Mouse (Mus musculus) limb, embryonic 11.5 days (tissue): ENCODE measurements around the gene Hist1h1t. TPM values are rescaled to one million over a fixed set of nuclear protein-coding genes. Genes with fewer than 3 reads are reported as not detected.
A peak's percentile ranks its signal among the peaks of the same experiment; 100 is the strongest.
"Not testable (repeated sequence)": the region's sequence is repeated elsewhere in the genome, so short reads cannot be mapped to it uniquely, and the experiment has no call there.

Source experiments
- ATAC-seq: fragments of 200-750 bp; cut with Nextera tagmentation; 2 replicates; pipeline ENCODE4 v1.8.0; 2017; ENCODE audit warnings: low read depth; ENCODE audit not compliant: insufficient number of reproducible peaks, low FRiP score, low TSS enrichment
- DNase-seq: peaks from one replicate; pipeline ENCODE4 v3.0.0-alpha.2; 2015; ENCODE audit warnings: low spot score
- H3K27ac ChIP-seq: fragments of 300-500 bp; sonication (generic); replicated peaks from 2 replicates; pipeline ENCODE4 v1.5.1; 2014; ENCODE audit warnings: low read depth, mild to moderate bottlenecking, low read length
- H3K27me3 ChIP-seq: fragments of 300-500 bp; sonication (generic); 2 replicates; pipeline ENCODE4 v1.6.1; 2014; ENCODE audit warnings: mild to moderate bottlenecking, low read length, mixed read lengths; ENCODE audit not compliant: control insufficient read depth, insufficient read depth
- H3K36me3 ChIP-seq: fragments of 300-500 bp; sonication (generic); 2 replicates; pipeline ENCODE4 v1.6.1; 2014; ENCODE audit warnings: mild to moderate bottlenecking, low read length, moderate library complexity, mixed read lengths; ENCODE audit not compliant: control insufficient read depth, insufficient read depth
- H3K4me1 ChIP-seq: fragments of 300-500 bp; sonication (generic); 2 replicates; pipeline ENCODE4 v1.6.1; 2014; ENCODE audit warnings: low read length, mixed read lengths; ENCODE audit not compliant: control insufficient read depth, insufficient read depth
- H3K4me2 ChIP-seq: fragments of 300-500 bp; sonication (generic); 2 replicates; pipeline ENCODE4 v1.6.1; 2014; ENCODE audit warnings: low read depth, mild to moderate bottlenecking, moderate library complexity; ENCODE audit not compliant: severe bottlenecking
- H3K4me3 ChIP-seq: fragments of 300-500 bp; sonication (generic); 2 replicates; pipeline ENCODE4 v1.5.1; 2014; ENCODE audit warnings: low read depth, low read length
- H3K9ac ChIP-seq: fragments of 300-500 bp; sonication (generic); 2 replicates; pipeline ENCODE4 v1.6.1; 2014; ENCODE audit warnings: mild to moderate bottlenecking, low read length
- H3K9me3 ChIP-seq: fragments of 300-500 bp; sonication (generic); 2 replicates; pipeline ENCODE4 v1.6.1; 2016; ENCODE audit warnings: low read length; ENCODE audit not compliant: control insufficient read depth
- WGBS: fragments of 180-500 bp; shearing (Covaris S2); extraction: QIAGEN DNeasy Blood & Tissue Kit; methylation state at CpG from one replicate; pipeline ENCODE4 v1.1.7; 2014; 5-methylcytosine and 5-hydroxymethylcytosine counted together
- polyA plus RNA-seq: library from polyadenylated mRNA; unstranded; fragments of >200 nt; fragmentation: Nextera tagmentation; extraction: Ambion mirVana; gene quantifications from 2 replicates; pipeline ENCODE4 v1.2.1, GENCODE M21; 2014

The Hist1h1t gene
- polyA plus RNA-seq: 0.28 TPM in 1 of 2 replicates, not detected in the other

DNA sequence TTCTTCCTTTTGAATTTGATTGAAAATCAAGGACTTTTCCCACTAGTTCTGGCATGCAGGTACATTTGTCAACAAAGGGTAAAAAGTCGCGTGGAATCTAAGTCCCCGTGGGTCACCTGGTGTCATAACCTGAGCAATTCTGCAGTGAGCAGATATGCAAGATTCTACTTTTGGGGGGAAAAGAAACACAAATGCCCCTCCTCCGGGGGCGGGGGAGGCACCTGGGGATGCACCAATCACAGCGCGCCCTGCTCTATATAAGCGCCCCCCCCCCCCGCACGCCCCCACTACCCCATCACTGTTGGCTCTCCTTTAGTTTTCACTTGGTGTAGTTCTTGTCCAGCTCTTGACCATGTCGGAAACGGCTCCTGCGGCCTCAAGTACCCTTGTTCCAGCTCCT, at the start of gene Hist1h1t:
Gene Hist1h1t, plus strand, starts transcription at position 301 of the 400 bp plus-strand sequence.
- H3K4me3 ChIP-seq: no peak within 1 kb of the TSS
- ATAC-seq (no peak), DNase-seq (no peak)
- no peaks in the 10 kb centered on the region for H3K27me3 ChIP-seq
- peak within 1 kb of the TSS; percentile 34; the same call in 1 of the 2 replicates for H3K9ac ChIP-seq
- no peaks in the 10 kb centered on the region for H3K4me1 ChIP-seq
- 45% methylated on average over 13 of the region's 13 CpGs for WGBS
- H3K9me3 ChIP-seq: no peaks in the 10 kb centered on the region
- H3K27ac ChIP-seq: peak within 1 kb of the TSS; percentile 45
- H3K4me2 ChIP-seq: peak within 1 kb of the TSS; percentile 7; the same call in 1 of the 2 replicates
- H3K36me3 ChIP-seq: no peaks in the 10 kb centered on the region

DNA sequence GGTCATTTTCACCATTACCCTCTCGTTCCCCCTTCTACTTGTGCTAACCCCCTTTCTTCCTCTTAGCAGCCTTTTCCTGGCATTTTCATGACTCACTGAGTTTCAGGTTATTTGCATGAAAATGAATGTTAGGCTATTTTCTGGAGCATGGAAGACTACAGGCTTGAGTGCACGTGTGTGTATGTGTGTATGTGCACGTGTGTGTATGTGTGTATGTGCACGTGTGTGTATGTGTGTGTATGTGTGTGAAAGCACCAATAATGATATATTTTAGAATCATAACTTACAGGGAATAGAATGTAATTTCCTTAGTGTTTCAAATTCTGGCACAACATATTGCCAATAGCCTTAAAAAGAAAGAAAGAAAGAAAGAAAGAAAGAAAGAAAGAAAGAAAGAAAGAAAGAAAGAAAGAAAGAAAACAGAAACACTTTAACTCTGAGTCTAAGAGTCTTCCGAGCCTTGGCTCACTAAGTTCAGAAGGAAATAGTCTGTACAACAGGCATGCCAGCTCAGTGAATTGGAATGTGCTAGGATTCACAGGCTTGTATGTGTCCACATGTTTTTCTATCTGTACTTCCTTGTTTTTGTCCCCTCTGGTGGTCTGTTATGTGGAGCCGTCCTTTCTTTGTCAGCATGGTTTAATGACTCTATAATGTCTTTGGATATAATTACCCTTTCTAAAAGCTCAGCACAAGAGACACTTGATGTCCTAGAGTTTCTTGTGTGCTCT, 35.8 kb upstream of the Hist1h1t start:
- Histone ChIP-seq H3K9ac (no peak overlapping the region), H3K27ac (no peak overlapping the region), H3K9me3 (no peaks in the 10 kb centered on the region), H3K4me2 (no peak overlapping the region), H3K36me3 (no peaks in the 10 kb centered on the region), H3K4me3 (no peak overlapping the region), H3K4me1 (no peaks in the 10 kb centered on the region), H3K27me3 (no peaks in the 10 kb centered on the region)
- WGBS: 78% methylated on average over 6 of the region's 6 CpGs
- DNase-seq (peak; percentile 4), ATAC-seq (no peak)

DNA sequence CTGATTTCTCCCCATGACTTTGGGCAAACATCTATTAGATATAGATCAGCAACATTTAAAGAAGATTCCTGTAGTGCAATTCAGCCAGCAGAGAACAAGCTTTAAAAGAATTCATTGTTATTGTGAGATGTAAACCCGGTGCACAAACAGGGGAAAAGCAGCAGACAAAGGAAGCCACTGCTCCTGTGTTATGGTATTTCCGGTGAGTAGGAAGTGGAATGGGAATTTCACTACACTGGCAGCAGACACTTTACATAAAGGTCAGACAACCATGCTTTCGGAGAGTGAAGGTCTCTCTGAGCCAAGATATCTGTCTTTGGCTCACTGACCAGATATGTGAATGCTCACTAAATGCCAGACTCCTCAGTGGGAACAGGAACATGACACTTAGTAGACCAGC, 33.1 kb upstream of the Hist1h1t start:
- H3K27me3 ChIP-seq: no peaks in the 10 kb centered on the region
- no peaks in the 10 kb centered on the region for H3K9me3 ChIP-seq
- H3K4me1 ChIP-seq: no peaks in the 10 kb centered on the region
- peak; percentile 7 for DNase-seq
- no peaks in the 10 kb centered on the region for H3K36me3 ChIP-seq
- 93% methylated on average over 3 of the region's 3 CpGs for WGBS
- no peak overlapping the region for H3K4me2 ChIP-seq
- H3K27ac ChIP-seq: no peak overlapping the region
- no peak for ATAC-seq
- H3K9ac ChIP-seq: no peak overlapping the region
- no peak overlapping the region for H3K4me3 ChIP-seq

DNA sequence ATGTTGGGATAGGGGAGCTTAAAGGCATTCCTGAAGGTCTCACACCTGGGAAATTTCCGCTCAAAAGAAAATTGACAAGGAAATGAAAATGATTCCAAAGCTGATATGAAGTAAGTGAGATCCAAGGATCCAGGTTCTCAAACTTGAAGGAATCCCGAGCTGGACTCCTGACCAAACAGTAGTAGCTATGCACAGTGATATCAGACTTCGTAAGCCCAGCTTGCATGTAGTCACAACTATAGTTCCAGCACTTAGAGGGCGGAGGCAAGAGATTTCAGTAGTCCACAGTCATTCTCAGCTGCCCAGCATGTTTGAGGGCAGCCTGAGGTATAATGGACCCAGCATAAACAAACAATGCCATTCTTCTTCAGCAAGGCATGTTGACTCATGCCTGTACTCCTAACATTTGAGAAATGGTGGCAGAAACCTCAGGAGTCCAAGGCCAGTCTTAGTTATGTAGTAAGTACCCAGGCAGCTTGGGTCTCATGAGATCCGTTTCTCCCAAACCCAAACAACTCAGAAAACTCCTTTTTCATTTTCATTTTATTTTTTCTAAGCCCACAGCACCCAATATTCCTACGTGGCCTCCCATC, 13.5 kb upstream of the Hist1h1t start:
- H3K9ac ChIP-seq: no peak overlapping the region
- WGBS: 86% methylated on average over 6 of the region's 6 CpGs
- no peaks in the 10 kb centered on the region for H3K27me3 ChIP-seq
- H3K36me3 ChIP-seq: no peaks in the 10 kb centered on the region
- no peak overlapping the region for H3K4me3 ChIP-seq
- ATAC-seq: no peak
- no peaks in the 10 kb centered on the region for H3K9me3 ChIP-seq
- peak; percentile 21 for DNase-seq
- peak overlapping the region; percentile 50; the same call in 1 of the 2 replicates for H3K4me2 ChIP-seq
- H3K27ac ChIP-seq: no peak overlapping the region
- H3K4me1 ChIP-seq: no peaks in the 10 kb centered on the region

DNA sequence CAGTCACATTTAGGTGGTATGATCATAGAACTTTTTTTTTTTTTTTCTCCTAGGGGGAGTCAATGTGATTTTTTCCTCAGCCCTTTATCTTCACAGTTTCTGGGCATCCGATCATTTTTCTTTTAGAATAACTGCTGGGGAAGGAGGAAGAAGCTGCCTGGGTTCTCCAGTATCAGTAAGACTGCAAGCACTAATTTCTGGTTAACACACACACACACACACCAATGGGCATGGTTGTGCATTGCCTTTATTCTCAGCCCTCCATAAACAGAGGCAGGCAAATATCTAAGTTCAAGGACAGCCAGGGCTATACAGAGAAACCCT, 13.0 kb upstream of the Hist1h1t start:
- ATAC-seq (no peak), DNase-seq (no peak)
- peak overlapping the region; percentile 83 for H3K27ac ChIP-seq
- 77% methylated on average over 1 of the region's 1 CpGs for WGBS
- no peaks in the 10 kb centered on the region for H3K9me3 ChIP-seq
- H3K4me3 ChIP-seq: peak overlapping the region; percentile 30
- H3K4me2 ChIP-seq: peak overlapping the region; percentile 50; the same call in 1 of the 2 replicates
- H3K36me3 ChIP-seq: no peaks in the 10 kb centered on the region
- no peaks in the 10 kb centered on the region for H3K4me1 ChIP-seq
- H3K9ac ChIP-seq: peak overlapping the region; percentile 61; the same call in 1 of the 2 replicates
- H3K27me3 ChIP-seq: no peaks in the 10 kb centered on the region

DNA sequence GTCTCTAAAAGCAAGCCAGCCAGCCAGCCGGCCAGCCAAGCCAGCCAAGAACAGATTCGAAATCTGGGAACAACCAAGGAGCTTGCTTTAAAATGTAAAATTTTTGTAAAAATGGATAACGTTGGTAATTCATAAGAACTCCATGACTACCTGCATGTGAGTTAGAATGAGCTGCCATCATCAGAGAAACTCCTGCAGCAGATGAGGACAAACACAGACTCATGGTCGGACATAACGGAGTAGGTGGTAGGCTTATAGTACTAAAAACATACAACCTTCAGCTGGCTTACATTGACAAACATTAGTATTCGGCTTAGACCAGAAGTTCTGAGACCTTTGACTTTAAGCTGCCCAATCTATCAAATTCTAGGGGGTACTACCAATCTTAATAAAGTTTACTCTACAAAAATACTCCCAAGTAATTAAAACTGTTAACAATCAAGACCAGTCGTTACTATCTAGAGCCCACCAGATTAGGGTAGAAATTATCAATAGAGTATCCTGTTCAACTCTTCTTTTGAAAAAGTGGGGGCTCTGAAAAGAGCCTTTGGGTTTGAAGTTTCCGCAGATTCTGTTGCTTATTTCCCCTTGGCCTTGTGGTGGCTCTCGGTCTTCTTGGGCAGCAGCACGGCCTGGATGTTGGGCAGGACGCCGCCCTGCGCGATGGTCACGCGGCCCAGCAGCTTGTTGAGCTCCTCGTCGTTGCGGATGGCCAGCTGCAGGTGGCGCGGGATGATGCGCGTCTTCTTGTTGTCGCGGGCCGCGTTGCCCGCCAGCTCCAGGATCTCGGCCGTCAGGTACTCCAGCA, 12.5 kb upstream of the Hist1h1t start:
- H3K9ac ChIP-seq: peak overlapping the region; percentile 61; the same call in 1 of the 2 replicates
- DNase-seq: peak; percentile 56
- H3K4me1 ChIP-seq, ATAC-seq, H3K9me3 ChIP-seq, H3K27me3 ChIP-seq, H3K36me3 ChIP-seq: not testable (repeated sequence)
- peak overlapping the region; percentile 30 for H3K4me3 ChIP-seq
- WGBS: 16% methylated on average over 10 of the region's 30 CpGs
- H3K27ac ChIP-seq: peak overlapping the region; percentile 83
- H3K4me2 ChIP-seq: peak overlapping the region; percentile 50

DNA sequence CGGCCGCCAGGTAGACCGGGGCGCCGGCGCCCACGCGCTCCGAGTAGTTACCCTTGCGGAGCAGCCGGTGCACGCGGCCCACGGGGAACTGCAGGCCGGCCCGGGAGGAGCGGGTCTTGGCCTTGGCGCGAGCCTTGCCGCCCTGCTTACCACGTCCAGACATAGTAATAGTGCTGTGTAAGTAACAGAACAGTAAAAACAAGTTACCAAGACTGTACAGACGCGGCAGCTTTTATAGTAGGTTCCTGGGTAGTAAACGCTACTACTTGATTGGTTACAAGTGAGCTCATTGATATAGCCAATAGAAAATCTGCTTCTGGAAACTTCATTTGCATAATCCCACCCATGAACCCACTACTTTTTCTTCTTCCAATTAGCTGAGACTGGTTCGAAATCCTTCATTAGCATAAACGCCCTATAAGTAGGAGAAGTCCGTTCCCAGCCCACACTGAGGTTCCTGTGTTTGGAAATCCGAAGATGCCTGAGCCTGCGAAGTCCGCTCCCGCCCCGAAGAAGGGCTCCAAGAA, 11.8 kb upstream of the Hist1h1t start, which contains the start of the genes Hist1h2ac and Hist1h2bc:
Gene Hist1h2ac, minus strand, starts transcription at position 194 of the 527 bp plus-strand sequence.
Gene Hist1h2bc, plus strand, starts transcription at position 445 of the 527 bp plus-strand sequence.
- H3K9ac ChIP-seq: peak within 1 kb of the TSS; percentile 72
- no peaks in the 10 kb centered on the region for H3K9me3 ChIP-seq
- peak within 1 kb of the TSS; percentile 35 for H3K4me3 ChIP-seq
- no peaks in the 10 kb centered on the region for H3K27me3 ChIP-seq
- H3K4me2 ChIP-seq: peak within 1 kb of the TSS; percentile 58
- no peaks in the 10 kb centered on the region for H3K36me3 ChIP-seq
- WGBS: 0% methylated on average over 26 of the region's 32 CpGs
- DNase-seq: peak; percentile 92
- no peaks in the 10 kb centered on the region for H3K4me1 ChIP-seq
- peak; percentile 99 for ATAC-seq
- H3K27ac ChIP-seq: peak within 1 kb of the TSS; percentile 96
